Mouse (Mus musculus) v-Abl transformed pro-B cells (cell line): ENCODE data around the gene Mrpl4.
"Not testable (repeated sequence)": the region's sequence is repeated elsewhere in the genome, so short reads cannot be mapped to it uniquely, and the experiment has no call there.

Experiments
- in situ Hi-C, 2 experiments: fragments of 400-800 bp; cut with MboI; formaldehyde crosslinking; loops; one replicate each; pipeline ENCODE4 v1.15.1; 2025; ENCODE audit not compliant: unreplicated experiment in 2 of 2

Mrpl4 gene

GRCm38 (mm10) chr9:21033136-21033535, 30.6 kb downstream of the Mrpl4 start:
- in situ Hi-C loops, result no loop called here

- in situ Hi-C loops, result loop anchor here in 1 of 2 experiments (5.0 kb wide), 1 partner anchor 38 kb away; the partner anchor contains the start of genes Fdx1l and Gm49373
Observed at GRCm38 (mm10) chr9:21034481-21035085, 32.0 kb downstream of the Mrpl4 start.

- in situ Hi-C loops, result loop anchor here in 1 of 2 experiments (5.0 kb wide), 1 partner anchor 37 kb away; the partner anchor contains the start of genes Fdx1l and Gm49373
Observed at GRCm38 (mm10) chr9:21035586-21035985, 33.0 kb downstream of the Mrpl4 start.

GRCm38 (mm10) chr9:21036161-21036560, 33.6 kb downstream of the Mrpl4 start:
- in situ Hi-C loops, result loop anchor here in 1 of 2 experiments (5.0 kb wide), 1 partner anchor 36 kb away; the partner anchor contains the start of genes Fdx1l and Gm49373

GRCm38 (mm10) chr9:21036666-21037065, 34.1 kb downstream of the Mrpl4 start:
- in situ Hi-C loops, result loop anchor here in 1 of 2 experiments (5.0 kb wide), 1 partner anchor 36 kb away; the partner anchor contains the start of genes Fdx1l and Gm49373

GRCm38 (mm10) chr9:21037481-21037891, 34.9 kb downstream of the Mrpl4 start:
- in situ Hi-C loops, result loop anchor here in 1 of 2 experiments (5.0 kb wide), 1 partner anchor 35 kb away; the partner anchor contains the start of genes Fdx1l and Gm49373

GRCm38 (mm10) chr9:21039779-21040178, 37.2 kb downstream of the Mrpl4 start:
- in situ Hi-C loops, result loop anchor here in 1 of 2 experiments (5.0 kb wide), 1 partner anchor 33 kb away; the partner anchor contains the start of genes Fdx1l and Gm49373

GRCm38 (mm10) chr9:21041308-21041707, 38.8 kb downstream of the Mrpl4 start:
- in situ Hi-C loops, result no loop called here

- in situ Hi-C loops, result no loop called here
Observed at GRCm38 (mm10) chr9:21043563-21043962, 41.0 kb downstream of the Mrpl4 start.

- in situ Hi-C loops, result not testable (repeated sequence)
Observed at GRCm38 (mm10) chr9:21044785-21045184, 42.2 kb downstream of the Mrpl4 start.

GRCm38 (mm10) chr9:21045235-21045634, 42.7 kb downstream of the Mrpl4 start:
- in situ Hi-C loops, result no loop called here

GRCm38 (mm10) chr9:21051578-21051977, 49.0 kb downstream of the Mrpl4 start:
- in situ Hi-C loops, result no loop called here
